Mouse (Mus musculus) liver, postnatal 0 days (tissue): ENCODE measurements around the gene Vav2. TPM values are rescaled to one million over a fixed set of nuclear protein-coding genes. Genes with fewer than 3 reads are reported as not detected.

ENCODE experiments used
- ATAC-seq: fragments of 200-750 bp; cut with Nextera tagmentation; 2 replicates; pipeline ENCODE4 v1.8.0; 2017; ENCODE audit warnings: mild to moderate bottlenecking, moderate library complexity
- DNase-seq: peaks from one replicate; pipeline ENCODE4 v3.0.0-alpha.2; 2016
- H3K27ac ChIP-seq: fragments of 300-500 bp; sonication (generic); 2 replicates; pipeline ENCODE4 v1.5.1; 2014; ENCODE audit warnings: antibody characterized with exemption, moderate library complexity, mild to moderate bottlenecking, low read depth
- H3K27me3 ChIP-seq: fragments of 300-500 bp; sonication (generic); 2 replicates; pipeline ENCODE4 v1.6.1; 2014; ENCODE audit warnings: low read length, control low read depth, mixed read lengths; ENCODE audit not compliant: insufficient read depth
- H3K36me3 ChIP-seq: fragments of 300-500 bp; sonication (generic); replicated peaks from 2 replicates; pipeline ENCODE4 v1.6.1; 2014; ENCODE audit warnings: mild to moderate bottlenecking, control low read depth, low read length, moderate library complexity, mixed read lengths; ENCODE audit not compliant: insufficient read depth
- H3K4me1 ChIP-seq: fragments of 300-500 bp; sonication (generic); 2 replicates; pipeline ENCODE4 v1.6.1; 2014; ENCODE audit warnings: antibody characterized with exemption, mild to moderate bottlenecking, control low read depth; ENCODE audit not compliant: insufficient read depth
- H3K4me2 ChIP-seq: fragments of 300-500 bp; sonication (generic); 2 replicates; pipeline ENCODE4 v1.6.1; 2014; ENCODE audit warnings: low read depth, mild to moderate bottlenecking, low read length, moderate library complexity, mixed read lengths
- H3K4me3 ChIP-seq: fragments of 300-500 bp; sonication (generic); 2 replicates; pipeline ENCODE4 v1.5.1; 2014; ENCODE audit warnings: low read depth, low read length
- H3K9ac ChIP-seq: fragments of 300-500 bp; sonication (generic); replicated peaks from 2 replicates; pipeline ENCODE4 v1.6.1; 2014; ENCODE audit warnings: mild to moderate bottlenecking, moderate library complexity
- H3K9me3 ChIP-seq: fragments of 300-500 bp; sonication (generic); 2 replicates; pipeline ENCODE4 v1.6.1; 2016; ENCODE audit warnings: mild to moderate bottlenecking, control low read depth, low read length, mixed read lengths
- CTCF ChIP-seq: sonication (generic); IDR thresholded peaks from 2 replicates; pipeline ENCODE4 v1.5.1; 2016; ENCODE audit warnings: antibody characterized with exemption, low read depth
- EP300 ChIP-seq: IDR thresholded peaks from 2 replicates; pipeline ENCODE4 v1.6.1; 2016; ENCODE audit warnings: antibody characterized with exemption, low read depth, mild to moderate bottlenecking
- WGBS: fragments of 180-500 bp; shearing (Covaris S2); extraction: QIAGEN DNeasy Blood & Tissue Kit; methylation state at CpG from one replicate; pipeline ENCODE4 v1.1.7; 2014; ENCODE audit not compliant: insufficient replicate concordance; 5-methylcytosine and 5-hydroxymethylcytosine counted together
- polyA plus RNA-seq: library from polyadenylated mRNA; unstranded; fragments of >200 nt; fragmentation: Nextera tagmentation; extraction: Ambion mirVana; gene quantifications from 2 replicates; pipeline ENCODE4 v1.2.1, GENCODE M21; 2015

Gene Vav2
- polyA plus RNA-seq, 1 experiment from 2014 or later = 6.3 TPM

GRCm38 (mm10) chr2:27331560-27331959 lies 95.3 kb downstream of the Vav2 start:
- H3K27ac ChIP-seq = no peak overlapping the region
- TF ChIP-seq CTCF = no peak
- TF ChIP-seq EP300 = no peak
- no peaks in the 10 kb centered on the region for H3K9me3 ChIP-seq
- no peaks in the 10 kb centered on the region for H3K27me3 ChIP-seq
- H3K4me1 ChIP-seq = peaks cover 33% of the 10 kb centered on the region
- 61% methylated on average over 5 of the region's 5 CpGs for WGBS
- no peak overlapping the region for H3K9ac ChIP-seq
- ATAC-seq = no peak
- H3K36me3 ChIP-seq = no peaks in the 10 kb centered on the region
- no peak overlapping the region for H3K4me2 ChIP-seq
- H3K4me3 ChIP-seq = no peak overlapping the region
- no peak for DNase-seq

GRCm38 (mm10) chr2:27330446-27330845 lies 96.4 kb downstream of the Vav2 start:
- ATAC-seq = no peak
- Histone ChIP-seq H3K4me2 (no peak overlapping the region), H3K9me3 (no peaks in the 10 kb centered on the region), H3K27ac (no peak overlapping the region), H3K36me3 (no peaks in the 10 kb centered on the region), H3K27me3 (no peaks in the 10 kb centered on the region), H3K4me1 (peaks cover 37% of the 10 kb centered on the region), H3K4me3 (no peak overlapping the region), H3K9ac (no peak overlapping the region)
- 81% methylated on average over 8 of the region's 8 CpGs for WGBS
- no peak for TF ChIP-seq EP300
- TF ChIP-seq CTCF = no peak
- no peak for DNase-seq

- no peak overlapping the region for H3K9ac ChIP-seq
- no peak for DNase-seq
- H3K9me3 ChIP-seq = no peaks in the 10 kb centered on the region
- H3K4me1 ChIP-seq = peaks cover 39% of the 10 kb centered on the region
- ATAC-seq = no peak
- no peak overlapping the region; the same call in 1 of the 2 replicates for H3K27ac ChIP-seq
- TF ChIP-seq CTCF = no peak
- no peak for TF ChIP-seq EP300
- H3K36me3 ChIP-seq = no peaks in the 10 kb centered on the region
- H3K4me2 ChIP-seq = no peak overlapping the region
- H3K4me3 ChIP-seq = no peak overlapping the region
- 76% methylated on average over 10 of the region's 10 CpGs for WGBS
- no peaks in the 10 kb centered on the region for H3K27me3 ChIP-seq
These were observed 97.3 kb downstream of the Vav2 start for GRCm38 (mm10) chr2:27329386-27330060.

GRCm38 (mm10) chr2:27328613-27329041 lies 98.2 kb downstream of the Vav2 start:
- Histone ChIP-seq H3K27me3 (no peaks in the 10 kb centered on the region), H3K4me1 (peaks cover 39% of the 10 kb centered on the region), H3K9ac (0 out of 2 replicates have a peak overlapping the region, but pooled peaks have one; percentile 21), H3K27ac (peak overlapping the region; percentile 36), H3K4me2 (no peak overlapping the region), H3K4me3 (no peak overlapping the region), H3K36me3 (no peaks in the 10 kb centered on the region), H3K9me3 (no peaks in the 10 kb centered on the region)
- DNase-seq (peak; percentile 56), ATAC-seq (peak; percentile 53)
- TF ChIP-seq CTCF (no peak), EP300 (no peak)

GRCm38 (mm10) chr2:27327886-27328285 lies 98.9 kb downstream of the Vav2 start:
- Histone ChIP-seq H3K9ac (no peak overlapping the region), H3K27ac (peak overlapping the region; percentile 36), H3K4me2 (no peak overlapping the region), H3K4me3 (no peak overlapping the region), H3K36me3 (no peaks in the 10 kb centered on the region), H3K27me3 (no peaks in the 10 kb centered on the region), H3K4me1 (peaks cover 39% of the 10 kb centered on the region), H3K9me3 (no peaks in the 10 kb centered on the region)
- DNase-seq (no peak), ATAC-seq (peak; percentile 7; the same call in 1 of the 2 replicates)
- TF ChIP-seq CTCF (no peak), EP300 (no peak)
- WGBS = 55% methylated on average over 4 of the region's 4 CpGs

GRCm38 (mm10) chr2:27327076-27327475 lies 99.8 kb downstream of the Vav2 start:
- Histone ChIP-seq H3K9ac (no peak overlapping the region), H3K27me3 (no peaks in the 10 kb centered on the region), H3K27ac (peak overlapping the region; percentile 36; the same call in 1 of the 2 replicates), H3K4me1 (peaks cover 39% of the 10 kb centered on the region), H3K9me3 (no peaks in the 10 kb centered on the region), H3K4me3 (no peak overlapping the region), H3K36me3 (no peaks in the 10 kb centered on the region), H3K4me2 (0 out of 2 replicates have a peak overlapping the region, but pooled peaks have one; percentile 9)
- DNase-seq (peak; percentile 36), ATAC-seq (peak; percentile 43)
- 34% methylated on average over 6 of the region's 6 CpGs for WGBS
- TF ChIP-seq EP300 (no peak), CTCF (no peak)
